Mouse (Mus musculus): ENCODE results near the gene Hscb.

The Hscb gene

DNA sequence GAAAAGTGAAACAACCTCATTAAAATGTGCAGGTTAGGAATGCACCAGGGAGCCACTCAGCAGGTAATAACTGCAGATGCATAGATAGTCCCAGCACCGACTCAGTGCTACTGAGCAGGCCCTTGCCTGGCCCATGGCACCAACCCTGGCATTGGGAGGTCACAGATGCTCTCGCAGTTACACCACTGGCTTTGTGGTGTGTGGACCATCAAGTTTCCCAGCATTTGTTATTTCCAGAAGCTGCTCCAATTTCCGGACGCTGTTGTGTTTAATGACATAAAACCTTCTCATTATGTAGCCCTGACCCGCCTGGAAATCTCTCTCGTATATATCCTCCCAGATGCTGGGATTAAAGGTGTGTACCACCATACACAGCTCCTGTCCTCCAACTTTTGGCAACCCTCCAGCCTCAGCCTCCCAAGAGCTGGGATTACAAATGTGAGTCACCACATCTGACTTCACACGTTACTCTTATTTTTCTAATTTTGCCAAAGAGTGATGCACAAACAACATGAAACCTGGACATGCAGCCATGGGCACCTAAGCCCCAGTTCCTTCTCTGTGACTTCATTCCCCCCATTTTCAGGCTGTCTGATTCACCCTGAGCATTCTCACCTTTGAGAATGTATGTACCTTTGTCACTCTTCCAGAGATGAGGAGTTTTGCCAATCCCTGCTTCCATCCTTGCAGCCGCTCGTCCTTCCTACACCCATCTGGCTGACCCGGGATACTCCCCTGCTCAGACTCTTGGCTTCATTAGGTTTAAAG lies 58.6 kb downstream of the Hscb start:
- peak; percentile 68 for DNase-seq

DNA sequence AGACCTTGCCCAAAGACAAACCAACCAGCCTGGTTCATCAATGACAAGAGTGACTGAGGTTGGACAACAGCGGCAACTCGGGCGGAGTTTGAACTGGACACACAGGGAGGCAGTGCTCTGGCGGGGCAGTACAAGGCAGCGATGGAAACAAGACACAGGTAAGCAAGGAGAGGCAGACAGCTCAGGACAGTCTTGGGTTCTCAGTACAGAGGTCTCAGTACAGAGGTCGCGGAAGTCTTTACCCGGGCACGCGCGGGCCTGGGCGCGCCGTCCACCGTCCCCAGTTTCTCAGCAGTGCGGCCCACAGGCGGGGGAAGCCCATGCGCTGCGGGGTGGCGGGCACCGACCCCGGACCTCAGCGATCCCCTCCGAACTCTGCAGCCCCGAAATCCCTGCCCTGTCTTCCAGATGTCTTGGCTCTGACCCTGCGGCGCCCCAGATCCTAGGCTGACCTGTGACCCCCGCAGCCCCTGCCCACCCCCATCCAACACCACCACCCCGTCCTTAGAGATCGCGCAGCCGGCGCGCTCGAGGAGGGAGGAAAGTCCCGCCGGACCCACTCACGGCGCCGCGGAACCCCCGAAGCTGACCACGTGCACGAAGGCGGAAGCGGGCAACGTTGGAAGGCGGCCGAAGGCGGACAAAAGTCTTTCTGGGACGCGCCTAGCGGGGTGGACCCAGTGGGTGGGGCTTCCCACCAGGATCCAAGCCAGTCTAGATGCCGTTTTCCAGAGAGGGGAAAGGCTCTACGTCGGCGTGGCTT lies 59.4 kb downstream of the Hscb start, which contains the start of gene Pus1:
Gene Pus1 (minus strand): TSS at position 662 of the 763 bp plus-strand sequence.
- DNase-seq = peak; percentile 92

DNA sequence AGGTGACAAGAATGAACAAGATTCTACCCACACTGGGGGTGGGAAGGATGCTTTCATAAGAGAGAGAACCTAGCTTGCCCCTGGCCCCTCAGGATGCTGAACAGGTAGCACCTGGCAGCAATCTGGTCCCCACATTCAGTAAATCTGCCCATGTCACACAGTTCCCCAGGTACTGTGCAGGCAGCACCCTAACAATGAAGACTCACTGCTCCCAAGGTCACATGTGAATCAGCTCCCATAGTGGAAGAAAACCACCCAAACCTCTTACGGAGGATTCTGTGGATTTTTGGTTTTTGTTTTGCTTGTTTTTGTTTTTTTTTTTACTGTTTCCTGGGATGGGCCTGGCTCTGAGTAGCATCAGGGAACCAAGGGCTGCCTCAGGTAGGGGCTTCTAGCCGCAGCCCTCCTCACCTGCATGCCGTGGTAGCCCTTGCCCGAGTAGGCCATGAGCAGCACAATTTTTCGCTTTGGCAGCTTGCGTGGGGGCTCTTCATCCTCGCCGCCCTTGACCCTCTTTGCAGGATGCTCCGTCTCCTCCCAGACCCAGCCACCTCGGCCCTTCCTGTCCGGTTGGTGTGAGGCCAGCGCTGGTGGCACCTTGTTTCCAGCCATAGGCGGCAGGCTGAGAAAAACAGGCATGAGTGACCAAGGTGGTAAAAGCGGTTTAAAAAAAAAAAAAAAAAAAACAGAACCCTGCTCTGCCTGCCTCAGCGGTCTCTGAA lies 60.1 kb downstream of the Hscb start:
- peak; percentile 52 for DNase-seq

Measured in cerebellum, adult 9-11 months (tissue).